Mouse (Mus musculus): ENCODE results near the gene Slc25a30. TPM values are rescaled to one million over a fixed set of nuclear protein-coding genes. Genes with fewer than 3 reads are reported as not detected.

Slc25a30 gene
- total and polyA plus RNA-seq, 3 experiments, result 9.6 to 18.2 (median 17.0) TPM

- TF ChIP-seq JUN (IDR thresholded peaks at IDR 0.05; ENCODE audit: insufficient read depth, low read depth, low read length) (no peak), BHLHE40 (IDR thresholded peaks at IDR 0.05; ENCODE audit: low read depth, low read length) (no peak), MEF2A (IDR thresholded peaks at IDR 0.05; ENCODE audit: borderline replicate concordance, low read depth, low read length) (no peak), CHD1 (IDR thresholded peaks at IDR 0.05; ENCODE audit: low read depth, low read length) (no peak), JUND (conservative IDR thresholded peaks at IDR 0.05; ENCODE audit: low read depth, low read length) (no peak), RCOR1 (conservative IDR thresholded peaks at IDR 0.05; ENCODE audit: low read depth, low read length) (no peak), MAFK (IDR thresholded peaks at IDR 0.05; ENCODE audit: insufficient replicate concordance, low read length) (no peak), MAX (IDR thresholded peaks at IDR 0.05; ENCODE audit: low read length) (no peak), TCF12 (IDR thresholded peaks at IDR 0.05; ENCODE audit: low read depth, low read length) (no peak), NELFE (IDR thresholded peaks at IDR 0.05; ENCODE audit: low read depth, low read length) (no peak), SIN3A (IDR thresholded peaks at IDR 0.05; ENCODE audit: low read length) (no peak), MAZ (IDR thresholded peaks at IDR 0.05; ENCODE audit: low read depth, low read length) (no peak), IRF4 (IDR thresholded peaks at IDR 0.05; ENCODE audit: low read depth, low read length) (no peak)
- dilution Hi-C loops (cut with MboI; ENCODE audit: extremely low pct_ligation_motif_present, extremely low pct_unique_long_range_greater_than_20kb, low sequenced_read_pairs) (no loop called here), in situ Hi-C loops (cut with MboI; ENCODE audit: low pct_ligation_motif_present, low pct_unique_long_range_greater_than_20kb, low sequenced_read_pairs) (no loop called here)
- H3K4me1 ChIP-seq (ENCODE audit: control insufficient read depth in 1 of 2, insufficient read depth in 2 of 2), result no peaks in the 10 kb centered on the region
- H3K9me3 ChIP-seq (replicated peaks; ENCODE audit: low read length), result no peaks in the 10 kb centered on the region
- H3K4me2 ChIP-seq (ENCODE audit: insufficient read depth, low read depth, poor library complexity, severe bottlenecking), result no peak overlapping the region
- DNase-seq (ENCODE audit: extremely low read depth), result no peak
- no peak overlapping the region for H3K4me3 ChIP-seq (replicated peaks in 1 of 3; ENCODE audit: low read depth in 2 of 3, low read length in 2 of 3, poor library complexity in 1 of 3)
- no peak overlapping the region for H3K27ac ChIP-seq (ENCODE audit: insufficient read depth, low read depth)
- H3K79me2 ChIP-seq (replicated peaks; ENCODE audit: control insufficient read depth, extremely low read depth, insufficient read depth, poor library complexity, severe bottlenecking), result no peaks in the 10 kb centered on the region
- H3K27me3 ChIP-seq (replicated peaks), result no peaks in the 10 kb centered on the region
- H3K9ac ChIP-seq (ENCODE audit: insufficient read depth, low read depth), result no peak overlapping the region
- H3K36me3 ChIP-seq (replicated peaks in 1 of 2; ENCODE audit: control insufficient read depth in 1 of 2, insufficient read depth in 1 of 2, low read length in 1 of 2), result peaks cover 49 to 92% of the 10 kb centered on the region in 2 experiments
Measured at GRCm38 (mm10) chr14:75731361-75731760, 55.5 kb downstream of the Slc25a30 start.

- Histone ChIP-seq H3K36me3 (replicated peaks in 1 of 2; ENCODE audit: control insufficient read depth in 1 of 2, insufficient read depth in 1 of 2, low read length in 1 of 2) (peaks cover 57 to 89% of the 10 kb centered on the region in 2 experiments), H3K4me3 (replicated peaks in 1 of 3; ENCODE audit: low read depth in 2 of 3, low read length in 2 of 3, poor library complexity in 1 of 3) (no peak overlapping the region), H3K9ac (ENCODE audit: insufficient read depth, low read depth) (no peak overlapping the region), H3K4me2 (ENCODE audit: insufficient read depth, low read depth, poor library complexity, severe bottlenecking) (no peak overlapping the region), H3K4me1 (ENCODE audit: control insufficient read depth in 1 of 2, insufficient read depth in 2 of 2) (no peaks in the 10 kb centered on the region), H3K9me3 (replicated peaks; ENCODE audit: low read length) (no peaks in the 10 kb centered on the region), H3K79me2 (replicated peaks; ENCODE audit: control insufficient read depth, extremely low read depth, insufficient read depth, poor library complexity, severe bottlenecking) (no peaks in the 10 kb centered on the region), H3K27ac (ENCODE audit: insufficient read depth, low read depth) (no peak overlapping the region), H3K27me3 (replicated peaks) (no peaks in the 10 kb centered on the region)
- DNase-seq (ENCODE audit: extremely low read depth), result no peak
- TF ChIP-seq MAZ (IDR thresholded peaks at IDR 0.05; ENCODE audit: low read depth, low read length) (no peak), IRF4 (IDR thresholded peaks at IDR 0.05; ENCODE audit: low read depth, low read length) (no peak), E2F4 (IDR thresholded peaks at IDR 0.05; ENCODE audit: insufficient replicate concordance, low read depth, low read length) (no peak), ETS1 (conservative IDR thresholded peaks at IDR 0.05; ENCODE audit: low read depth, low read length) (no peak), TCF12 (IDR thresholded peaks at IDR 0.05; ENCODE audit: low read depth, low read length) (no peak), JUND (conservative IDR thresholded peaks at IDR 0.05; ENCODE audit: low read depth, low read length) (no peak), ZMIZ1 (IDR thresholded peaks at IDR 0.05; ENCODE audit: low read depth, low read length) (no peak), NELFE (IDR thresholded peaks at IDR 0.05; ENCODE audit: low read depth, low read length) (no peak), MEF2A (IDR thresholded peaks at IDR 0.05; ENCODE audit: borderline replicate concordance, low read depth, low read length) (no peak), UBTF (IDR thresholded peaks at IDR 0.05; ENCODE audit: low read depth, low read length) (no peak), SIN3A (IDR thresholded peaks at IDR 0.05; ENCODE audit: low read length) (no peak), SMC3 (IDR thresholded peaks at IDR 0.05; ENCODE audit: low read depth, low read length) (no peak), HCFC1 (IDR thresholded peaks at IDR 0.05; ENCODE audit: low read depth, low read length) (no peak), TBP (conservative IDR thresholded peaks at IDR 0.05; ENCODE audit: low read depth, low read length) (no peak), GABPA (IDR thresholded peaks at IDR 0.05; ENCODE audit: insufficient replicate concordance, low read depth, low read length) (no peak), PAX5 (IDR thresholded peaks at IDR 0.05; ENCODE audit: low read length) (no peak)
- dilution Hi-C loops (cut with MboI; ENCODE audit: extremely low pct_ligation_motif_present, extremely low pct_unique_long_range_greater_than_20kb, low sequenced_read_pairs) (no loop called here), in situ Hi-C loops (cut with MboI; ENCODE audit: low pct_ligation_motif_present, low pct_unique_long_range_greater_than_20kb, low sequenced_read_pairs) (no loop called here)
Measured at GRCm38 (mm10) chr14:75728111-75728510, 58.7 kb downstream of the Slc25a30 start.
